21 mouse cellular contexts compared by ENCODE assay signal in the genomic region with DNA sequence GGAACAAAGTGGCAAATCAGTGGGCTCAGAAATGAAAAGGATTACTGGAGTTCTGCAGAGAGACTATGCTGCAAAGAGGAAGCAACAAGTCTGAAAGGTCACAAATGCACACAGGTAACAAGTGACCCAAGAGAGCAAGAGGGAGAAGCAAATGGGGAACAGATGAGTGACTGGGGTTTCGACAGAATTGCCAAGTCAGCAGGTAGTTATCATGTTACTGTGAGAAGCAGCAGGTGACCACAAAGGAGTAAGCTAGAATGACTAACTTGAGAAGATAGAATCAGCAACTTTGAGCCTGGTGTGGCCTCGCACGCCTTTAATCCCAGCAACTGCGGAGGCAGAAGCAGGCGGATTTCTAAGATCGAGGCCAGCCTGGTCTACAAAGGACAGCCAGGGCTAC. TPM values are rescaled to one million over a fixed set of nuclear protein-coding genes. Genes with fewer than 3 reads are reported as not detected.
DNase-seq lines count a peak whose midpoint lies in the region; ATAC-seq and TF ChIP-seq lines count a peak whose summit lies in the region.
"Had no signal": no experiment of that assay in that cellular context is flagged by ENCODE, and none has a peak within 500 bp of the region (broad histone marks: within the 10 kb centered on the region; RNA-seq: fewer than 3 reads in every experiment).

No protein-coding gene starts in this region.

- no peaks in the 10 kb centered on the region for H3K9me3 ChIP-seq in intestine, embryonic 16.5 days (ENCODE audit: control insufficient read depth, low read length)
- no peaks in the 10 kb centered on the region for H3K9me3 ChIP-seq in intestine, embryonic 15.5 days
- H3K9me3 ChIP-seq in intestine, postnatal 0 days (ENCODE audit: control insufficient read depth) = no peaks in the 10 kb centered on the region
- H3K9me3 ChIP-seq: forebrain, embryonic 13.5 days; G1E; heart, embryonic 12.5 days; hindbrain, embryonic 10.5 days had no signal

- no peak overlapping the region for H3K9ac ChIP-seq in intestine, embryonic 16.5 days (ENCODE audit: low read depth, low read length)
- no peak overlapping the region for H3K9ac ChIP-seq in intestine, embryonic 15.5 days
- H3K9ac ChIP-seq in intestine, postnatal 0 days (ENCODE audit: low read depth, low read length) = no peak overlapping the region
- H3K9ac ChIP-seq: forebrain, embryonic 13.5 days; forebrain, postnatal 0 days; heart, embryonic 12.5 days; hindbrain, embryonic 14.5 days had no signal

- peak; percentile 36; the same call in 1 of the 2 replicates for ATAC-seq in intestine, embryonic 16.5 days
- no peak for ATAC-seq in intestine, embryonic 15.5 days
- peak; percentile 49 for ATAC-seq in activated CD4-positive, CD25-positive, alpha-beta regulatory T cell, adult 4 months
- ATAC-seq in intestine, postnatal 0 days = peak; percentile 38; the same call in 1 of the 2 replicates
- ATAC-seq: forebrain, embryonic 13.5 days; forebrain, postnatal 0 days; Patski had no signal

- WGBS in intestine, embryonic 16.5 days = 83% methylated on average over 6 of the region's 6 CpGs
- 90% methylated on average over 6 of the region's 6 CpGs for WGBS in intestine, embryonic 15.5 days
- 72% methylated on average over 6 of the region's 6 CpGs for WGBS in intestine, postnatal 0 days

- H3K36me3 ChIP-seq in intestine, embryonic 16.5 days (ENCODE audit: control insufficient read depth, insufficient read depth, low read length) = 0 out of 2 replicates have a peak, but pooled peaks cover 7% of the 10 kb centered on the region
- H3K36me3 ChIP-seq in intestine, embryonic 15.5 days = no peaks in the 10 kb centered on the region
- peaks cover 11% of the 10 kb centered on the region for H3K36me3 ChIP-seq in intestine, postnatal 0 days (ENCODE audit: control insufficient read depth, insufficient read depth)

- H3K4me2 ChIP-seq in intestine, embryonic 16.5 days (ENCODE audit: low read depth, low read length) = no peak overlapping the region
- H3K4me2 ChIP-seq in intestine, embryonic 15.5 days (replicated peaks) = no peak overlapping the region
- H3K4me2 ChIP-seq in intestine, postnatal 0 days (replicated peaks; ENCODE audit: low read depth) = no peak overlapping the region
- H3K4me2 ChIP-seq: forebrain, embryonic 13.5 days; heart, embryonic 12.5 days; hindbrain, embryonic 14.5 days had no signal

- no peaks in the 10 kb centered on the region for H3K27me3 ChIP-seq in intestine, embryonic 16.5 days (replicated peaks; ENCODE audit: control insufficient read depth, insufficient read depth, low read length)
- no peaks in the 10 kb centered on the region for H3K27me3 ChIP-seq in intestine, embryonic 15.5 days (replicated peaks)
- H3K27me3 ChIP-seq in intestine, postnatal 0 days (replicated peaks; ENCODE audit: control insufficient read depth, insufficient read depth, low read length) = no peaks in the 10 kb centered on the region
- H3K27me3 ChIP-seq: forebrain, embryonic 13.5 days; heart, embryonic 12.5 days; Patski had no signal

- no peak overlapping the region for H3K4me3 ChIP-seq in intestine, embryonic 16.5 days (ENCODE audit: low read length)
- no peak overlapping the region for H3K4me3 ChIP-seq in intestine, embryonic 15.5 days (replicated peaks)
- no peak overlapping the region for H3K4me3 ChIP-seq in intestine, postnatal 0 days (ENCODE audit: low read depth, low read length)
- H3K4me3 ChIP-seq: forebrain, embryonic 13.5 days; gastrocnemius, adult 2 months; heart, embryonic 12.5 days; hindbrain, embryonic 10.5 days had no signal

- no peak for DNase-seq in adrenal gland, adult (ENCODE audit: inconsistent age in 2 of 2, low spot score in 1 of 2)
- DNase-seq in cerebellum, adult 11-12 months = no peak
- no peak for DNase-seq in gastrocnemius, postnatal 10 days
- no peak for DNase-seq in urinary bladder, postnatal 36 days (ENCODE audit: low spot score in 2 of 2)
- DNase-seq: adrenal gland, postnatal 14 days; cerebellum, adult 18-20 months; cerebellum, adult 9-11 months; cerebellum, postnatal 36 days; forebrain, postnatal 0 days; gastrocnemius, adult 2 months; kidney, adult 2 months had no signal

- H3K4me1 ChIP-seq in intestine, embryonic 16.5 days (ENCODE audit: control insufficient read depth, insufficient read depth, low read length) = no peaks in the 10 kb centered on the region
- no peaks in the 10 kb centered on the region for H3K4me1 ChIP-seq in intestine, embryonic 15.5 days (replicated peaks)
- no peaks in the 10 kb centered on the region for H3K4me1 ChIP-seq in intestine, postnatal 0 days (replicated peaks; ENCODE audit: control insufficient read depth, insufficient read depth, low read length)
- H3K4me1 ChIP-seq: forebrain, embryonic 13.5 days; heart, embryonic 12.5 days; hindbrain, embryonic 10.5 days had no signal

- no peak overlapping the region for H3K27ac ChIP-seq in intestine, embryonic 16.5 days (ENCODE audit: low read length)
- H3K27ac ChIP-seq in intestine, embryonic 15.5 days = no peak overlapping the region
- no peak overlapping the region for H3K27ac ChIP-seq in intestine, postnatal 0 days (ENCODE audit: low read depth, low read length)
- H3K27ac ChIP-seq: forebrain, embryonic 13.5 days; gastrocnemius, adult 2 months; hindbrain, embryonic 10.5 days; hindbrain, embryonic 14.5 days had no signal

- no peak for TF ChIP-seq CTCF in intestine, postnatal 0 days (IDR thresholded peaks at IDR 0.05; ENCODE audit: low read depth)

RNA-seq across cellular contexts. Expression of a gene that starts 19.2 kb away (rescaled TPM):
- 29.5 and 29.6 TPM in 2 replicates for polyA plus RNA-seq in intestine, embryonic 16.5 days (2015; fragmentation: Nextera tagmentation; extraction: Ambion mirVana)
- 32.2 and 32.9 TPM in 2 replicates for polyA plus RNA-seq in intestine, embryonic 15.5 days (2015; fragmentation: Nextera tagmentation; extraction: Ambion mirVana)
- polyA plus RNA-seq in activated CD4-positive, CD25-positive, alpha-beta regulatory T cell, adult 4 months (2017; shearing (Covaris generic)) = 10 to 100 TPM; 76.6 to 81.2 TPM
- 12.7 and 13.1 TPM in 2 replicates for polyA plus RNA-seq in intestine, postnatal 0 days (2015; fragmentation: Nextera tagmentation; extraction: Ambion mirVana)
- total RNA-seq in gastrocnemius, postnatal 10 days (2021) = 10 to 100 TPM; 12.4 to 15.7 TPM

RNA-seq across cellular contexts. Expression of a gene that starts 41.9 kb away (rescaled TPM):
- polyA plus RNA-seq in intestine, embryonic 16.5 days (2015; fragmentation: Nextera tagmentation; extraction: Ambion mirVana) = 5.3 and 10.5 TPM in 2 replicates
- 21.9 and 26.6 TPM in 2 replicates for polyA plus RNA-seq in intestine, embryonic 15.5 days (2015; fragmentation: Nextera tagmentation; extraction: Ambion mirVana)
- 10 to 100 TPM; 34.2 to 45.0 TPM for polyA plus RNA-seq in activated CD4-positive, CD25-positive, alpha-beta regulatory T cell, adult 4 months (2017; shearing (Covaris generic))
- polyA plus RNA-seq in intestine, postnatal 0 days (2015; fragmentation: Nextera tagmentation; extraction: Ambion mirVana) = 116 and 117 TPM in 2 replicates
- 1 to 10 TPM; 4.4 to 4.9 TPM for total RNA-seq in gastrocnemius, postnatal 10 days (2021)
